19 mouse cellular contexts compared by ENCODE assay signal in genomic region chr11:50198916-50199315, GRCm38 (mm10). TPM values are rescaled to one million over a fixed set of nuclear protein-coding genes. Genes with fewer than 3 reads are reported as not detected.
"Had no signal": no experiment of that assay in that cellular context is flagged by ENCODE, and none has a peak within 500 bp of the region (broad histone marks: within the 10 kb centered on the region; RNA-seq: fewer than 3 reads in every experiment).

No protein-coding gene starts in this region.

- H3K27me3 ChIP-seq: limb, embryonic 12.5 days; limb, embryonic 15.5 days; lung, embryonic 15.5 days; megakaryocyte, embryonic 14.5 days; midbrain, embryonic 13.5 days had no signal

- ATAC-seq: midbrain, embryonic 13.5 days; midbrain, embryonic 16.5 days had no signal

- H3K4me3 ChIP-seq: layer of hippocampus, adult 2 months; limb, embryonic 12.5 days; limb, embryonic 15.5 days; lung, embryonic 15.5 days; megakaryocyte, embryonic 14.5 days; midbrain, embryonic 10.5 days; midbrain, embryonic 13.5 days had no signal

- H3K27ac ChIP-seq: kidney, postnatal 0 days; layer of hippocampus, adult 2 months; limb, embryonic 12.5 days; limb, embryonic 15.5 days; liver, embryonic 14.5 days; lung, embryonic 15.5 days; midbrain, embryonic 10.5 days; midbrain, embryonic 13.5 days had no signal

- H3K4me1 ChIP-seq: limb, embryonic 12.5 days; limb, embryonic 15.5 days; lung, embryonic 15.5 days; midbrain, embryonic 10.5 days; midbrain, embryonic 13.5 days had no signal

- DNase-seq: kidney, postnatal 25 days; left cerebral cortex, postnatal 4 days; lung, adult 18-20 months; lung, postnatal 10 days; lung, postnatal 36 days; thymus, adult 2 months; thymus, postnatal 14 days; thymus, postnatal 4 days had no signal

- H3K4me2 ChIP-seq: limb, embryonic 12.5 days; limb, embryonic 15.5 days; lung, embryonic 15.5 days; midbrain, embryonic 13.5 days had no signal

- H3K9me3 ChIP-seq: limb, embryonic 12.5 days; limb, embryonic 15.5 days; lung, embryonic 15.5 days; megakaryocyte, embryonic 14.5 days; midbrain, embryonic 10.5 days; midbrain, embryonic 13.5 days had no signal

- H3K9ac ChIP-seq: limb, embryonic 12.5 days; limb, embryonic 15.5 days; liver, embryonic 14.5 days; lung, embryonic 15.5 days; midbrain, embryonic 13.5 days had no signal

RNA-seq across cellular contexts. Expression of gene Ltc4s, which starts 39.5 kb away (rescaled TPM):
- total RNA-seq: monocyte, adult 5-6 weeks had no signal
